Mouse (Mus musculus): ENCODE results near the gene Msantd3. TPM values are rescaled to one million over a fixed set of nuclear protein-coding genes. Genes with fewer than 3 reads are reported as not detected.

The Msantd3 gene
- not detected in 2 replicates for polyA plus RNA-seq (2012)

- TF ChIP-seq GATA1 (IDR thresholded peaks at IDR 0.05; ENCODE audit: low read length) = no peak
These were observed at the start of gene Msantd3 for GRCm38 (mm10) chr4:48539841-48540575. Msantd3 (plus strand) TSS chr4:48539935.

GRCm38 (mm10) chr4:48491290-48491743 lies 48.4 kb upstream of the Msantd3 start:
- TF ChIP-seq GATA1 (IDR thresholded peaks at IDR 0.05; ENCODE audit: low read length) = no peak

- no peak for TF ChIP-seq GATA1 (IDR thresholded peaks at IDR 0.05; ENCODE audit: low read length)
These were observed 47.2 kb upstream of the Msantd3 start for GRCm38 (mm10) chr4:48492510-48492909.

- TF ChIP-seq GATA1 (IDR thresholded peaks at IDR 0.05; ENCODE audit: low read length) = no peak
These were observed 28.9 kb upstream of the Msantd3 start for GRCm38 (mm10) chr4:48510861-48511260.

GRCm38 (mm10) chr4:48529559-48529958 lies 10.2 kb upstream of the Msantd3 start:
- TF ChIP-seq GATA1 (IDR thresholded peaks at IDR 0.05; ENCODE audit: low read length) = no peak

- TF ChIP-seq GATA1 (IDR thresholded peaks at IDR 0.05; ENCODE audit: low read length) = no peak
These were observed 7.7 kb upstream of the Msantd3 start for GRCm38 (mm10) chr4:48531804-48532601.

GRCm38 (mm10) chr4:48536275-48536674 lies 3.5 kb upstream of the Msantd3 start:
- no peak for TF ChIP-seq GATA1 (IDR thresholded peaks at IDR 0.05; ENCODE audit: low read length)

- no peak for TF ChIP-seq GATA1 (IDR thresholded peaks at IDR 0.05; ENCODE audit: low read length)
These were observed 2.7 kb upstream of the Msantd3 start for GRCm38 (mm10) chr4:48537024-48537423.

- no peak for TF ChIP-seq GATA1 (IDR thresholded peaks at IDR 0.05; ENCODE audit: low read length)
These were observed 1.2 kb upstream of the Msantd3 start for GRCm38 (mm10) chr4:48538581-48538980.

- no peak for TF ChIP-seq GATA1 (IDR thresholded peaks at IDR 0.05; ENCODE audit: low read length)
These were observed 909 bp downstream of the Msantd3 start for GRCm38 (mm10) chr4:48540576-48541111.

- no peak for TF ChIP-seq GATA1 (IDR thresholded peaks at IDR 0.05; ENCODE audit: low read length)
These were observed 2.0 kb downstream of the Msantd3 start for GRCm38 (mm10) chr4:48541526-48542250.

GRCm38 (mm10) chr4:48542351-48542750 lies 2.6 kb downstream of the Msantd3 start:
- no peak for TF ChIP-seq GATA1 (IDR thresholded peaks at IDR 0.05; ENCODE audit: low read length)

- no peak for TF ChIP-seq GATA1 (IDR thresholded peaks at IDR 0.05; ENCODE audit: low read length)
These were observed 3.5 kb downstream of the Msantd3 start for GRCm38 (mm10) chr4:48543071-48543865.

GRCm38 (mm10) chr4:48544141-48544540 lies 4.4 kb downstream of the Msantd3 start:
- TF ChIP-seq GATA1 (IDR thresholded peaks at IDR 0.05; ENCODE audit: low read length) = no peak

- no peak for TF ChIP-seq GATA1 (IDR thresholded peaks at IDR 0.05; ENCODE audit: low read length)
These were observed 6.2 kb downstream of the Msantd3 start for GRCm38 (mm10) chr4:48545966-48546365.

All from G1E-ER4 (cell line).